Mouse (Mus musculus) ES-CJ7 (cell line): ENCODE results near the gene Wdcp.
A peak's percentile ranks its signal among the peaks of the same experiment; 100 is the strongest.
"Not testable (repeated sequence)": the region's sequence is repeated elsewhere in the genome, so short reads cannot be mapped to it uniquely, and the experiment has no call there.

Experiments
- DNase-seq: peaks from one replicate; pipeline ENCODE4 v3.0.0; 2011; ENCODE audit warnings: low read depth, low spot score

The Wdcp gene

DNA sequence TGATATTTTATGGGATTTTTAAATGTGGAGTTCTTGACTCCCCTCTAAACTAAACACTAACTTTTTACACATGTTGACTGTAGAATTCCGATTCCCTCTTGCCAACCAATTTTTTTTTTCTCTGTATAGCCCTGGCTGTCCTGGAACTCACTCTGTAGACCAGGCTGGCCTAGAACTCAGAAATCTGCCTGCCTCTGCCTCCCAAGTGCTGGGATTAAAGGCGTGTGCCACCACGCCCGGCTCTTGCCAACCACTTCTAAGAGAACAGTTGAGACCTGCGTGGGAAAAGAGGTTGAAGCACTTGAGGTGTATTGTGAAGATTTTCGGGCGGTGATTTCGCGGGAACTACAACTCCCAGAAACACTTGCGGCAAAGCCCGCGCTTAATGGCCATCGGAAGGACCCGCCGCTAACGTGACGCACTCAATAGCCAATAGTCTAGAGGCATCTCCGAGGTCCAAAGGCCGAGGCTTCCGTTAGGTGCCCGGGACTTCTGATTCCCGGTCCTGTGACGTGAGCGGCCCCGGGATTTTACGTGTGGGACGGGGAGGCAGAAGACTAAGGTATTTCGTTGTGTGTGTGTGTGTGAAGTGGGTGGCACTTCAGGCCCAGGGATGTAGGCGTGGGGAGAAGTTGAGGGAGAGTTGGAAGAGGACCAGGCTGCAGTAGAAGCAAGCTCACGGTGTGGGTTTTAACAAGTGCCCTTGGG, at the start of gene Wdcp:
Gene Wdcp, plus strand, starts transcription at position 414 of the 708 bp plus-strand sequence.
- peak; percentile 94 for DNase-seq

- peak; percentile 27 for DNase-seq
Observed at GRCm38 (mm10) chr12:4793718-4794117, 49.4 kb upstream of the Wdcp start.

DNA sequence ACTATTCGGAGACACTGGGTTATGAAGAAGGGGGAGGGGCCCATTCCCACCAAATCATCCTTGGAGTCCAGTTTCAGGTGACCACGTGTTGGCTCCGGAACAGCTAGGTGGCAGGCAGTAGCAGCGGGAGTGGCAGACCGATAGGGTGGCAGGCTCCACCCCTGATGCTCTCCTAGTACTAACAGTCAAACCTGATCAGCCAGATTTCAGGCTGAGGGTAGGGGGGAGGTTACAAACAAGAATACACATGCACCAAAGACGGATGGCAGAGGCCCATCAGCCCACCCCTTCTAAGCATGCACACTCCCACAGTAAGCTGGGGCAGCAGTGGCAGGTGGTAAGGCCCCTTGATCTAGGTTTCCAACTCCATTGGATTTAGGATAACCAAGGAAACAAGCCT, 45.6 kb upstream of the Wdcp start:
- not testable (repeated sequence) for DNase-seq

DNA sequence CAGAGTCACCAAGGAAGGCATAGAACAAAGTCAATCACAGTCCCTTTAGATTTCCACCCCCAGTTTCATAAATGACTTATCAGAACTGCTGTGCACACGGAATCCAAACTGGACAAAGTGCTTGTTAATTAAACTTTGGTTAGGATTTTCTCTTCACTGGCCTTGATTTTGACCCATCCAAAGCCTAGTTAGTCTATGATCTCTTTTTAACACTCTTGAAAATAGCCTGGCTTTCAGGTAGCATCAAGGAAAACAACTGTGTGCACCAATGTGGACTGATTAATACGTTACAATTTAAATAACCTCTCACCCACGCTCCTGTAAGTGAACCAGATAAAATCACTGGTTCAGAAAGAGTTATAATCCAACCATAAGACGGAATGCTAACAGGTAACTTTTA, 32.1 kb upstream of the Wdcp start:
- DNase-seq = no peak

- no peak for DNase-seq
Observed at GRCm38 (mm10) chr12:4811705-4812104, 31.4 kb upstream of the Wdcp start.

- no peak for DNase-seq
Observed at GRCm38 (mm10) chr12:4813636-4814035, 29.5 kb upstream of the Wdcp start.

DNA sequence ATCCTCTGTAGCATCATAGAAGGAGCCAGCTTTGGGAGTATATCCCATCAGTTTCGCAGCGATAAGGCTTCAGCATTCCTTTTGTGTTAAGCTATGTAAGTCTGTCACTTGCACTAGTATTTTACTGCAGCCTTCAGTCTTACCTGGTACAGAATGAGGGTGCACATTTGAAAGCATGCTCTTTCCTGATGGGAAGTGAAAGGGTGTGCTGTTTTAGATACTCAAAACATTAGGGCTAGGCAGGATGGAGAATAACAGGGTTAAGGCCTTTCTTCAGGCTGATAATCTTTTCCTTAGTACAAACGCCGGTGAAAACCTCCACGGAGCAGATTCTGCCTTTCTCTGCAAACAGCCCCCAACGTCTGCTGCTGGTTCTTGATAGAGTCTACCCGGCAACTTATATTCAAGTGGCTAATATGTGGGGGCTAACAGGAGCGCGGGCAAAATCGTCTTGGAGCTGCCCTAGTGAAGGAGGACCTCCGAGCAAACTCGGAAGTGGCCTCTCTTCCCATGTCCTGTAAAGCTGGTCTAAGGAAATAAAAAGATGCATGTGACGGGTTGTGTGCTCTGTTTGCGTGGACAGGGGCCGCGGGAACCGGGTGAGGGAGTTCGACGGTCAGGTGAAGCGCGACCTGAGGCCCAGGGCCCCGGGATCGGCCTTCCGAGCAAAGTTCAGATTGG, 26.3 kb upstream of the Wdcp start:
- no peak for DNase-seq

GRCm38 (mm10) chr12:4817361-4818101, 25.6 kb upstream of the Wdcp start, which contains the start of gene Sf3b6:
Gene Sf3b6, plus strand, starts transcription at chr12:4817544.
- DNase-seq = peak; percentile 97

- peak; percentile 38 for DNase-seq
Observed at GRCm38 (mm10) chr12:4827256-4827655, 15.8 kb upstream of the Wdcp start.

DNA sequence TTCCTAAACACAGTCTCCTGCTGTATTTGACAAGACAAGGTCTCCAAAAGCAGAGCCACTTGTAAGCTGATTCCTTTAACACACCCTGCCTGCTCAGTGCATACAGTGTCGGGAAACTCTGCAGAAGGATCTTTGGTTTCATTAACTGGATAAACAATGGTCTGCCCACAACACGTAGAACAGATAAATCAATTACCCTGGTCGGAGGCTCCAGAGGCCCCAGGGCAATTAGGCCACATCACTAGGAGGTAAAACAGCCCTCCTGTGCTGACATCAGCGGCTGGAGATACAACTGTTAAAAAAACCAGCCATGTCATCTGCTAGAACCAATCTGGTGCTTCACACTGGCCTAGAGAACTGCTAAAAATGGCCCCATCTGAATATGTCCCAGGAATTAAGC, 6.1 kb upstream of the Wdcp start:
- no peak for DNase-seq

- no peak for DNase-seq
Observed at GRCm38 (mm10) chr12:4840010-4840409, 3.1 kb upstream of the Wdcp start.

DNA sequence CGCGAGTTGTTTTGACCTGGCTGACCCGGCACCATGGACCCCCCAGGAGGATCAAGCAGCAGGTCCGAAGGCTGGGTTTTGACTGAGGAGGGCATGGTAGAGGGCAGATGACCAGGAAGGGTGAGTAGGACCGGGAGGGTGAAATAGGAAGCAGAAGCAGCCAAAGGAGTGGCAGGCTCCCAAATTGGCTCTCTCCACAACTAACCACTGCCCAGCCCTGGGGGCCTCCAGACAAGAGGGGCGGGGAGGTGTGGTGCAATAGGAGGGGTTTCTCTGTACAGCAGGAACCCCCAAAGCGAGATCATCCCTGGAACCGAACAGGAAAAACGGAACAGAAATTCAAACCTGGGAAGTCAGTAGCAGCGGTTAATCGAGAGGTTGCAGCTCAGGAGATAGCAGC, 2.4 kb upstream of the Wdcp start:
- DNase-seq = no peak

GRCm38 (mm10) chr12:4841392-4841887, 1.7 kb upstream of the Wdcp start, which contains the start of gene Fkbp1b:
Gene Fkbp1b, minus strand, starts transcription at chr12:4841591.
- DNase-seq = peak; percentile 74

- no peak for DNase-seq
Observed at GRCm38 (mm10) chr12:4842456-4842855, 647 bp upstream of the Wdcp start.

DNA sequence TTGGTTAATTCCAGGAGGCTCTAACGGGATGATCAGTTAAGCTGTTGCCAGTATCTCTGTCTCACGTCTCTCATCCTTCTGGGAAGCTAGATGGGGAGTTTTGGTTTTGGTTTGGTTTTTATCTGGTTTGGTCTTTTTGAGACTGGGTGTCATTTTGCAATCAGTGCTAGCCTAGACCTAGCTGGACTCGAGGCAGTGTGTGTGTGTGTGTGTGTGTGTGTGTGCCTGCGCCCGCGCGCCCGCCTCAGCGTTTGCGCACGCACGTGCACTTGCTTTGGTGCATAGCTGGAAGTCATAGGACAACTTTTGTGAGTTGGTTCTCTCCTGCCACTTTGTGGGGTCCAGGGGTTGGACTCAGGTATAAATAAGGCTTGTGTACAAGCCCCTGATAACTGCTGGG, 638 bp downstream of the Wdcp start:
- DNase-seq = peak; percentile 44

- DNase-seq = peak; percentile 76
Observed at GRCm38 (mm10) chr12:4856160-4856559, 13.1 kb downstream of the Wdcp start.

- DNase-seq = no peak
Observed at GRCm38 (mm10) chr12:4856834-4857233, 13.7 kb downstream of the Wdcp start.

DNA sequence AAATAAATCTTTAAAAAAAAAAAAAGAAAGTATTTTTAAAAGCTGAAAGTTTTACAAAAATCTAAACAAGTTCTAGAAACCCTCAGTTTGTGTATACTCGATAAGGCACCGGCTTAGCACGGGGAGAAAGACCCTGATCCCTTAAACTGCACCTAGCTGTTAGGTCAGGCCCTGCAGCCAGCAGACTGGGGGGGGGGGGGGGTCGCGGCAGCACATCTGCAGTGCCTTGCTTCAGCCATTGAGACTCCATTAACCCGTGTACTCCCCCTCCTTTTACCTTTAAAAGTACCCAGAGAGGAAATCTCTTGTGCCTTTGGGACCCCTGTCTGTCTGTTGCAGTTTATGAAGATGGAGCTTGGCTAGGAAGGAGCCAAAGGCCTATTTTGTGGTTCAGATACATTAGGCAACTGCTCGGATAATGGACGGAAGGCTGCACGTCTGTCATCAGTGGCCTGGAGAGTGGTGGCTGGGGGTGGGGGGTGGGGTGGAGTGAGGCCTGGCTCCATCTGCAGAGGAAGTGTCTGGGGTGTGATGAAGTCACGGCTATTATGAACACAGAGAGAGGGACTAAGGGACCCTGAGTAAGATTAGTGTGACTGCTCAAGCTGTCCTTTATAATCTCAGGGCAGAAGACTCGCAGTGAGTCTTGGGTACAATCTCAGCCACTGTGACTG, 16.3 kb downstream of the Wdcp start:
- no peak for DNase-seq

DNA sequence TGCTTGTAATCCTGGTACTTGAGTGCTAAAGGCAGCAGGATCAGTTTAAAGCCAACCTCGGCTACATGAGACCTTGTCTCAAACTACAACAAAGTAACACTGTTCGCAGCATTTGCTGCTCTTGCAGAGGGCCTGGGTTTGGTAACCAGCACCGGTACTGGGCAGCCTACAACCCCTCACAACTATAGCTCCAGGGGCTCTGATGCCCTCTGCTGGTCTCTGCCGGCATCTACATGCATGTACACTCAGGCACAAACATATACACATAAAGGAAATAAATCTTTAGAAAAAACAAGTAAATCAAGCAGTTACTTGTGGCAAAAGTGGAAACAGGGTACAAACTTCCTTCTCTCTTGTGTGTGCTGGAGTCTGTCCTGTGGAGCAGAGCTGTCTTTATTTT, 19.6 kb downstream of the Wdcp start:
- peak; percentile 67 for DNase-seq

DNA sequence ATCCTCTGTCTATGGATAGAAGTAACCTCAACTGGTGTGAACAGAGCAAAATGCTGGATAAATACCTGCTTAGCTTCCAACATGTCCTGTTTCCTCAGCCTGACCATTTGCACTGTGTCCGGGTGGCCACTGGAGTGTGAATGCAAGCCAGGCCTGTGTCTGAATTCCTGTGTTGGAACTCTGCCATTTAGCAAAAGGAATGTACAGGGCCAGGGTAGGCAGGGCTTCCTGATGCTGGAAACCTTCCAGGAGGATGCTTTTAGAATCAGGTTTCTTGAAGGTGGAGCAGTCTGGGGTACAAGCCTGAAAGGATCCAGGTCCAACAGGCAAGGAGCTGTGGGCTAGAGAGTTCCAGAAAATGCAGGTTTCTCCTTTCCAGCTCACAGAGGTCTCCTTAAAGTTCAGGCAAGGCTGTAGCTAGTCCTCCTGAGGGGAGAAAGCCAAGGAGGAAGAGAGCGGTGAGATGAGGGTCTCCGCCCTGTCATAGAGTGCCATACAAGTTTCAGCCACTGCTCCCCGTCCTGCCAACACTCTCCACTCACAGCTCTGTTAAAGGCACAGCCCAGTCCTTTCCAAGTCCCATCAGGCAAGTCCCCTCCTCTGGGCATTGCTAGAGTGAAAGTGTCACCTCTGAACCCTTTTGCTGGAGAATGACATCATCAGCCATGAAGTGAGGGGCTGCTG, 20.7 kb downstream of the Wdcp start:
- DNase-seq = no peak

- no peak for DNase-seq
Observed at GRCm38 (mm10) chr12:4864338-4864690, 21.2 kb downstream of the Wdcp start.
